Mouse (Mus musculus) embryonic facial prominence, embryonic 13.5 days (tissue): ENCODE data around the gene Col2a1. TPM values are rescaled to one million over a fixed set of nuclear protein-coding genes. Genes with fewer than 3 reads are reported as not detected.

Experiments
- ATAC-seq: fragments of 200-750 bp; cut with Nextera tagmentation; 2 replicates; pipeline ENCODE4 v1.8.0; 2017; ENCODE audit warnings: low read depth; ENCODE audit not compliant: insufficient number of reproducible peaks, insufficient read depth, low FRiP score, low TSS enrichment
- H3K27ac ChIP-seq: fragments of 300-500 bp; sonication (generic); 2 replicates; pipeline ENCODE4 v1.5.1; 2015; ENCODE audit warnings: moderate library complexity, mild to moderate bottlenecking, inconsistent platforms
- H3K27me3 ChIP-seq: fragments of 300-500 bp; sonication (generic); 2 replicates; pipeline ENCODE4 v1.6.1; 2015; ENCODE audit warnings: mild to moderate bottlenecking, inconsistent platforms
- H3K36me3 ChIP-seq: fragments of 300-500 bp; sonication (generic); 2 replicates; pipeline ENCODE4 v1.6.1; 2015; ENCODE audit warnings: mild to moderate bottlenecking, inconsistent platforms
- H3K4me1 ChIP-seq: fragments of 300-500 bp; sonication (generic); 2 replicates; pipeline ENCODE4 v1.6.1; 2015; ENCODE audit warnings: inconsistent platforms
- H3K4me2 ChIP-seq: fragments of 300-500 bp; sonication (generic); 2 replicates; pipeline ENCODE4 v1.6.1; 2015; ENCODE audit warnings: moderate library complexity, mild to moderate bottlenecking, inconsistent platforms
- H3K4me3 ChIP-seq: fragments of 300-500 bp; sonication (generic); 2 replicates; pipeline ENCODE4 v1.5.1; 2015; ENCODE audit warnings: mild to moderate bottlenecking, inconsistent platforms
- H3K9ac ChIP-seq: fragments of 300-500 bp; sonication (generic); 2 replicates; pipeline ENCODE4 v1.6.1; 2015; ENCODE audit warnings: mild to moderate bottlenecking, inconsistent platforms
- H3K9me3 ChIP-seq: fragments of 300-500 bp; sonication (generic); 2 replicates; pipeline ENCODE4 v1.6.1; 2016; ENCODE audit warnings: inconsistent platforms
- WGBS: fragments of 180-500 bp; shearing (Covaris S2); methylation state at CpG from one replicate; pipeline ENCODE4 v1.1.7; 2015; ENCODE audit warnings: mixed read lengths; 5-methylcytosine and 5-hydroxymethylcytosine counted together
- polyA plus RNA-seq: library from polyadenylated mRNA; unstranded; fragments of >200 nt; fragmentation: Nextera tagmentation; extraction: Ambion mirVana; gene quantifications from 2 replicates; pipeline ENCODE4 v1.2.1, GENCODE M21; 2015

Gene Col2a1
- polyA plus RNA-seq, 1 experiment from 2014 or later, result 306 TPM

DNA sequence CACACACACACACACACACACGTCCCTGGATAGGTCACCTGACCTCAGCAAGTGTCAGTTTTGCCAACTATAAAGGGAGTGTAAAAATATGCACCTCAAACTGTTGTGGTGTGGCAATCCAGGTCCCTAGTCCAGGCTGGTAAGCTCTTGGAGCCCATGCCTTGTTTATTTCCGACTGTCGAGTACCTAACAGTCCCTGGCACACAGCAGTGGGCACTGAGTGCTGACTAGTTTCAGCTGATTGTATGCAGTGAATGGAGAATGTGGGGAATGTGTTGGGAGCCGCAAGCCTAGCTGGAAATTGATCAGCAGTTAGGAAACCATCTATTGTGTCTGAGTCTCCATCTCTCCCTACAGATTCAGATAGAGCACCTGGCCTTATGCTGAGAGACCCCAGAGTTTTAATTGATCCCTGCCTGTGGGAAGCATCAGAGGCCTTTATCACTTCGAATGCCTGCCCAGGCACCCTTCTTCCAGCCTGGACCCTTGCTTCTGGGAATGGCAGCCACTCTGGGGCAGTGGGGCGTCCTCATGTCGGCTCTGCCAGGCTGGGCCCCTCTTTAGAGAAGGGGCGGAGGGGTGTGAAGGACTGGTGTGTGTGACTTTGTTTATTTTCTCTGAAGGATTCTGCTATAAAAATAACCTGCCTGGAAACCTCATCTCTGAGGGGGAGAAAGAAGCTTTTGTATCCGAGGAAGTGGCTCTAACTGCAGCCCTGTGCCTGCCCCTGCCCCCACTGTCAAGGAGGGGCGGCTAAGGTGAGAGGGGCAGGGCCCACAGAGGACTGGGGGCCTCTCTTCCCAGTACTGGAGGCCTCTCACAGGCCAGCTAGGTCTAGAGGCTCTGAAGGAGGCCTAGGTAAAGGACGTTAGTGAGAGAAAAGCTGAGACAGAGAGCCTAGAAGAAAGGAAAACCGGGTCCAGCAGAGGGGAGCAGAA lies 22.7 kb upstream of the Col2a1 start:
- no peaks in the 10 kb centered on the region for H3K36me3 ChIP-seq
- no peak overlapping the region for H3K4me3 ChIP-seq
- no peak for ATAC-seq
- peaks cover 14% of the 10 kb centered on the region; the same call in 1 of the 2 replicates for H3K27me3 ChIP-seq
- H3K4me1 ChIP-seq, result peaks cover 37% of the 10 kb centered on the region
- peak overlapping the region; percentile 78 for H3K27ac ChIP-seq
- H3K9ac ChIP-seq, result peak overlapping the region; percentile 49; the same call in 1 of the 2 replicates
- H3K9me3 ChIP-seq, result no peaks in the 10 kb centered on the region
- no peak overlapping the region for H3K4me2 ChIP-seq
- 30% methylated on average over 12 of the region's 12 CpGs for WGBS

DNA sequence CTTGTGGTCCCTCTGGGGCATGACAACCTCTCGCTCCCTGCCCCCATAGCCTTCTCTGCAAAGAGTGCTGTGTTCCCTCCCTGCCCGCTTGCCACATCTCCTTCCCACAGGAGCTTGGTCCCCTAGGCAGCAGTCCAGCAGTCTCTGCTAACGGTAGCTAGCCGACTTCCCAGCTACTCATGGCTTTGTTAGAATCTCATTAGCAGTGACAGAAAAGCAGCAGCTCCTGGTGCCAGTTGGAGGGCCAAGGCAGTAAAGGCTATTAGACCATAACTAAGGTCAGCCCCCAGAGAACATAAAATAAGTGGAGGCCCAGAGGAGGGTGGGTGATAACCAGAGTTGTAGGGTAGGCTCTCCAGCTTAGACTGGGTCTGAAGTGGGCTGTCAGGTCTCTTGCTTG lies 21.1 kb upstream of the Col2a1 start:
- Histone ChIP-seq H3K27ac (peak overlapping the region; percentile 7), H3K27me3 (peaks cover 14% of the 10 kb centered on the region), H3K4me3 (no peak overlapping the region), H3K36me3 (no peaks in the 10 kb centered on the region), H3K4me2 (no peak overlapping the region), H3K9me3 (no peaks in the 10 kb centered on the region), H3K4me1 (peaks cover 45% of the 10 kb centered on the region), H3K9ac (no peak overlapping the region)
- no peak for ATAC-seq
- 51% methylated on average over 4 of the region's 4 CpGs for WGBS

DNA sequence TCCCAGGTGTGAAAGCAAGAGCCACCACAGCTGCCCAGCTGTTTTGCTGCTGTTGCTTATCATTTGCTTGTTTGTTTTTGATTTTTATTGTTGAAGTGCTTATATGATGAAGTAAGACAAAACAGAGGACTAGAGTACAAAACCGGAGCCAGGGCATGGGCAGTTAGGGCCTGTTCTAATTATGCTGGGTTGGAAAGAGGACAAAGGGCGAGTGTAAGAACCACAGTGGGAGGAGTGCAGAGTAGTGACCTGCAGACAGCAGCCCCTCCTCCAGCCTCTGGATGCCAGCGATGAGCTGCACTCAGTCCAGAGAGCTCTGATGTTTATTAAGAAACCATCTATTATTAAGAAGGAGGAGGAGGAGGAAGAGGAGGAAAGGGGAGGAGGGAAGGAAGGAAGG lies 18.6 kb upstream of the Col2a1 start:
- 23% methylated on average over 3 of the region's 3 CpGs for WGBS
- Histone ChIP-seq H3K36me3 (no peaks in the 10 kb centered on the region), H3K4me3 (no peak overlapping the region), H3K9me3 (no peaks in the 10 kb centered on the region), H3K9ac (no peak overlapping the region), H3K27ac (no peak overlapping the region), H3K4me1 (peaks cover 31% of the 10 kb centered on the region), H3K27me3 (peaks cover 14% of the 10 kb centered on the region), H3K4me2 (no peak overlapping the region)
- no peak for ATAC-seq

DNA sequence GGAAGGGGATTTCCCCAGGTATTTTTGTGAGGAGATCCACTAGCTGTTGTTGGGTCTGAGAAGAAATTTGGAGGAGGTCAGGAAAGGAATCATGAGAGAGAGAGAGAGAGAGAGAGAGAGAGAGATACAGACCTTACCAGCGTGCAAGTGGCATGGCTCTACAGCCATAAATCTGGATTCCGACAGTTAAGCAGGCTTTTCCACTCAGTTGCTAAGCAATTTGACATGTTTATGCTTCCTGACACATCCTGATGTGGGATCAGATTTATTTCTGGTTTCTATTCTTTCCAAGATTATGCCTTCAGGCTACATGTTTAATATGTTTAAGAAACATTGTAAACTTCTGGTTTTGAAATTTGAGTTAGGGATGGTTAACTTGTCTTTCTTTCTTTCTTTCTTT lies 17.4 kb upstream of the Col2a1 start:
- H3K27ac ChIP-seq, result no peak overlapping the region
- no peak overlapping the region for H3K4me3 ChIP-seq
- H3K9ac ChIP-seq, result 0 out of 2 replicates have a peak overlapping the region, but pooled peaks have one; percentile 32
- no peaks in the 10 kb centered on the region for H3K36me3 ChIP-seq
- 30% methylated on average over 2 of the region's 2 CpGs for WGBS
- no peak overlapping the region for H3K4me2 ChIP-seq
- H3K4me1 ChIP-seq, result peaks cover 18% of the 10 kb centered on the region
- no peak for ATAC-seq
- H3K9me3 ChIP-seq, result no peaks in the 10 kb centered on the region
- H3K27me3 ChIP-seq, result peaks cover 8% of the 10 kb centered on the region

DNA sequence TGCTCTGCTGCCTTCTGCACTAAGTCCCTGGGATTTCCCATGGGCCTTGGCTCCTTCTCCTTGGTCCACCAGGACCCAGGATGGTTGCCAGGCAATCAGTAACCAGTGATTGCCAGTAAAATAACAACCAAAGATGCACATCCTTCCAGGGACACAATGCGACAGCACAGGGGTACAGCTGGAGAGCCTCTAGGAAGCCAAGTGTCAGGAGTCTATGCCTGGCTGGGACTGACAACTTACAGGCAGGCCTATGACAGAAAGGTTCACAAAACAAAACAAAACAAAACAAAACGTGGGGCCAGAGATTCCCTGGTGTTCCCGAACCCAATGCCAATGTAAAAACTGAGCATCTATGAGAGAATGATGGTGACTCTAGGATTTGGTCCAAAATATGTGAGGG lies 14.6 kb upstream of the Col2a1 start:
- no peak overlapping the region for H3K9ac ChIP-seq
- no peak overlapping the region for H3K4me3 ChIP-seq
- H3K27ac ChIP-seq, result no peak overlapping the region
- no peaks in the 10 kb centered on the region for H3K9me3 ChIP-seq
- 72% methylated on average over 3 of the region's 3 CpGs for WGBS
- ATAC-seq, result no peak
- H3K36me3 ChIP-seq, result no peaks in the 10 kb centered on the region
- no peak overlapping the region for H3K4me2 ChIP-seq
- H3K4me1 ChIP-seq, result peaks cover 8% of the 10 kb centered on the region
- H3K27me3 ChIP-seq, result no peaks in the 10 kb centered on the region; the same call in 1 of the 2 replicates

DNA sequence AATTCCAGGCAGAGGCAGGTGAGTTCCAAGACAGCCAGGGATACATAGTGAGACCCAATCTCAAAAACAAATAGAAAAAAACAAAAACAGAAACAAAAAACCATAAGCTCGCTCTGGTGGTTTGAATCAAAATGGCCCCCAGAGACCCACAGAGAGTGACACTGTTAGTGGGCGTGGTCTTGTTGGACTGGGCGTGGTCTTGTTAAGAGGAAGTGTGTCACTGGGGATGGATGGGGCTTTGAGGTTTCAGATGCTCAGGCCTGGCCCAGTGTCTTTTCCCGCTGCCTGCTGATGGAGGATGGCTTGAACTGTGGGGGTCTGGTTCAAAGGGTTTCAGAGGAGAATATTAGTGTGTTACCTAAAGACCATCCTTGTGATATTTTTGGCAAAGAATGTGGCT lies 13.4 kb upstream of the Col2a1 start:
- no peaks in the 10 kb centered on the region for H3K9me3 ChIP-seq
- H3K36me3 ChIP-seq, result no peaks in the 10 kb centered on the region
- no peak overlapping the region for H3K4me2 ChIP-seq
- 70% methylated on average over 4 of the region's 4 CpGs for WGBS
- ATAC-seq, result no peak
- peaks cover 8% of the 10 kb centered on the region for H3K4me1 ChIP-seq
- H3K27me3 ChIP-seq, result no peaks in the 10 kb centered on the region; the same call in 1 of the 2 replicates
- no peak overlapping the region for H3K9ac ChIP-seq
- H3K27ac ChIP-seq, result no peak overlapping the region
- H3K4me3 ChIP-seq, result no peak overlapping the region

DNA sequence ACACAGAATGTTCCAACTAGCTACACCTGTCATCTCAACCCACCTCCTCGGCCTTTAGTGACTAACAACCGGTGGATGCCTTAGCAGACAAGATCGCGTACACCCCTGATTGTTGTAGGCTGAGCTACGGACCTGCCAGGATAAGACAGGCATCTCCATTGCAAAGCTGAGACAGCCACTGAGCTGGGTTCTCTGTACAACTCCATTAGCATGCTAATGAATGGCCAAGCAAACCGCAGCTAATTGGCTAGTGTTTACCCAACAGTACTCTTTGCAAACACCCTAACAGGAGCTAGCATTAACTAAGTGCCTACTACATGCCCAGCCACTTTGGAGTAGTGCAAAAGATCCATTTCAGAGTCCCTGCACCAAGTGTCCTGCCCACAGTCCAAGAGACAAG lies 8.3 kb upstream of the Col2a1 start:
- 67% methylated on average over 6 of the region's 6 CpGs for WGBS

DNA sequence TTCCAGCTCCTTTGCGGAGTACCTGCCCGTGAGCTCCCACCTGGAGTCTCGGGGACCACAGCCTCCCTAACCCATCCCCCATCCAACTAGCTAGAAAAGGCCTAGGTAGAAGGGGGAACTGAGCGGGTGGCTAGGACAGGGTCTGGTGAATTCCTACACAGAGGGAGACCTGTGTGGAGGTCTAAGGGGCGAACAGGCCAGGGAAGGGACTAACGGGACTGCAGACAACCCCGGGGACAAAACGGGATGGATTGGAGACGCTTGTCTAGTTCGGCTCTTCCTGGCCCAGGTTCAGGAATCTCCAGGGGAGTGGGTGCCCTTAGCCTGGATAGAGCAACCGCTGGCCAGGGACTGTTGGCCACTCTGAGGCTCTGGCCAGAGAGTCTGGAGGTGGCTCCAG lies 686 bp upstream of the Col2a1 start:
- Histone ChIP-seq H3K4me3 (peak overlapping the region; percentile 61), H3K27me3 (peaks cover 49% of the 10 kb centered on the region), H3K4me2 (peak overlapping the region; percentile 90), H3K27ac (peak overlapping the region; percentile 89), H3K9ac (peak overlapping the region; percentile 83), H3K36me3 (no peaks in the 10 kb centered on the region), H3K4me1 (peaks cover 46% of the 10 kb centered on the region), H3K9me3 (no peaks in the 10 kb centered on the region)
- 13% methylated on average over 11 of the region's 11 CpGs for WGBS
- no peak for ATAC-seq

More for the DNA sequence above, 8.3 kb upstream of the Col2a1 start:
- no peaks in the 10 kb centered on the region for H3K4me1 ChIP-seq
- H3K9me3 ChIP-seq, result no peaks in the 10 kb centered on the region
- ATAC-seq, result no peak
- no peak overlapping the region for H3K4me3 ChIP-seq
- no peaks in the 10 kb centered on the region; the same call in 1 of the 2 replicates for H3K27me3 ChIP-seq
- no peaks in the 10 kb centered on the region for H3K36me3 ChIP-seq
- H3K4me2 ChIP-seq, result no peak overlapping the region
- no peak overlapping the region for H3K27ac ChIP-seq
- H3K9ac ChIP-seq, result no peak overlapping the region

DNA sequence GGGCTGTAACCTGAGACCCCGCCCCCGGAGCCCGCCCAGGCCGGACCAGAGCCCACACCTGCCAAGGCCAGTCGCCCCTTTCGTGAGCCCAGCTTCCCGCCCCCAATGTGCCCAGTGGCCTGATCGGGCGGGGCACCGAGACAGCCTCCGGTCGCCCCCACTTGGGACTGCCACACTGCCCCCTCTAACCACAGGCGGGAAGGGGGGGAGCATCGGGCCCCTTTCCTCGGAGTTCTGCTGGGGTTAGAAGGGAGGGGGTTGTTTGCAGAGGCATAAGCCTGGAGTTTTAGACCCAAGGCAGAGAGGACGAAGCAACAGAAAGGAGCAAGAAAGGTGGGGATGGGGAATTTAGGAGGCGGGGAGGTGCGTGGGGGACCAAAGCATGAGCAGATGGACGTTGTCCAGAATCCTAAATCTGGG lies 255 bp upstream of the Col2a1 start:
- Histone ChIP-seq H3K27me3 (peaks cover 53% of the 10 kb centered on the region), H3K9ac (peak overlapping the region; percentile 83), H3K27ac (peak overlapping the region; percentile 89), H3K4me2 (peak overlapping the region; percentile 90), H3K4me1 (peaks cover 49% of the 10 kb centered on the region), H3K9me3 (no peaks in the 10 kb centered on the region), H3K4me3 (peak overlapping the region; percentile 61), H3K36me3 (peaks cover under 1% of the 10 kb centered on the region; the same call in 1 of the 2 replicates)
- ATAC-seq, result peak; percentile 65
- 0% methylated on average over 19 of the region's 19 CpGs for WGBS

DNA sequence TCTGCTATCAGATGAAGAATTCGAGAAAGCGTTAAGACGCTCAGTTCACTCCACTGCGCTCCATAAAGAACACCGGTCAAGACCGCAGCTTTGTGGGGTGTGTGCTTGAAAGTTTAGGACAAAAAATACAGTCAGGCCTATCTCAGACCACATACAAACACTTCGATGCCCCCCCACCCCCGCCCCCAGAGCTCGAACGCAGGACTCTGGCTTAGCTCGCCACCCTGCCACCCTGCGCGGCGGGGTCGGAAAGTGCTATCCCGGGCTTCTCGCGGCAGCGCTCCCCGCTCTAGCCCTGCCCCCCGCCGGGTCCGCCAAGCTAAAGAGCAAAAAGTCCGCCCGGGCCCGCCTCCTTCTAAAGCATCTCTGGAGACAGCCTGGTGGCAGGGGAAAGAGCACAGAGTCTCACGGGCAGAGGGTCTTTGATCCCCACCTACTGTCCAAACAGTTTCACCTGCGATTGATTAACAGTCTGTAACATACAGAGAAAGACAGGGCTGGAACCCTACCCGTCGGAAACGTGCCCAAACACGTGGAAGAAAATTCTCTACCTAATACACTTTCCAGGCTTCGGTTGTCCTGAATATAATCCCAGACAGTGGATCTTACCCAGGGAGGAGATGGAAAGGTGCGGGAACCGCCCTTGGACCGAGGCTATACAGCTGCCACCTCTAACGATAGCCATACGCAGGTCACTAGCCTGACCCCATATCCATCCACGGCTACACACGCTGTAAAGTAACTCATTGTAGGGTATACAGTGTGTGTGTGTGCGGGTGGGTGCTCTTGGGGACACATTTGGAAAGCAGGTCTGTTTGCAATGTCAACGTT lies 1.3 kb downstream of the Col2a1 start:
- peak overlapping the region; percentile 83 for H3K9ac ChIP-seq
- peaks cover 5% of the 10 kb centered on the region for H3K36me3 ChIP-seq
- no peaks in the 10 kb centered on the region for H3K9me3 ChIP-seq
- peak overlapping the region; percentile 89 for H3K27ac ChIP-seq
- peaks cover 54% of the 10 kb centered on the region for H3K4me1 ChIP-seq
- H3K27me3 ChIP-seq, result peaks cover 59% of the 10 kb centered on the region
- WGBS, result under 1% methylated on average over 42 of the region's 42 CpGs
- peak overlapping the region; percentile 90 for H3K4me2 ChIP-seq
- peak overlapping the region; percentile 61 for H3K4me3 ChIP-seq
- ATAC-seq, result no peak

DNA sequence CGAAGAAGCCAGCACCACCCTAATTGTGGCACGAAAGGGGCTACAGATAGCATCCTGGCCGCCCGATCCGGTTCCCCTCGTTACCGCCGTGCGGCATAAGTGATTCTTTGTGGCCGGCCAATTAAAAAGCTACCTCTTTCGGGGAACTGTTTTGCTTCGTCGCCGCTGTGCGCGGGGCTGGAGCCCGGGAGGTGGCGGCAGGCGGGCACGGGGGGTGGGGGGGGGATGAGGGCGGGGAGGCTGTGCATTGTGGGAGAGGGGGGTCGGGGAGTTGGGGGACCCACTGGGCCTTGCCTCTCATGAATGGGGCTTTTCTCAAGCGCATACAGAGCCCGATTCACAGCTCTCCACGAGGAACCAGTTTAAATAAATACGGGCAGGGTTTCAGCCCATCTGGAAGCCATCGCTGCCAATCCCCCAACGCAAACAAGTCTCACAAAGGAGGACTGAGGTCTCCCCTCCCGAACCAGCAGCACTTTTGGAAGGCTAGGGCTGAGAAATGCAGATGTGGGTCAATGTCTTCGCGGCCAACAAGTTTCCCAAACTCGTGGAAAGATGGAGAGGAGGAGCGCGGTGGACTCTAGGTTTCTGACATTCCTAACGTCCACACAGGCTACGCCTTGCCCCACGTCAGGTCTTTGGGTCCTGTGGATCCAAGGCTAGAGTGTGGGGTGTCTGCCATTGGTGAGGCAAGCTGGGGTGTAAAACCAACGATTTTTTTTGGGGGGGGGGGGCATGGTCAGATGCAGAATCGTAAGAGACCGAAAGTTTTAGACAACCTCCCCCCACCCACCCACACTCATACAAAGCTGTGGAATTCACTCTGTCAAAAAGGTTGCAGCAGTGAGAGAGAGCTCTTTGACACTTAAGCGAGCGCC lies 2.1 kb downstream of the Col2a1 start:
- peak; percentile 39 for ATAC-seq
- under 1% methylated on average over 42 of the region's 42 CpGs for WGBS
- peak overlapping the region; percentile 89 for H3K27ac ChIP-seq
- H3K36me3 ChIP-seq, result peaks cover 13% of the 10 kb centered on the region
- peak overlapping the region; percentile 61 for H3K4me3 ChIP-seq
- peaks cover 58% of the 10 kb centered on the region for H3K27me3 ChIP-seq
- peaks cover 59% of the 10 kb centered on the region for H3K4me1 ChIP-seq
- H3K4me2 ChIP-seq, result peak overlapping the region; percentile 90
- H3K9ac ChIP-seq, result peak overlapping the region; percentile 83
- no peaks in the 10 kb centered on the region for H3K9me3 ChIP-seq
